Mouse (Mus musculus): ENCODE measurements around the gene Tm4sf1. TPM values are rescaled to one million over a fixed set of nuclear protein-coding genes. Genes with fewer than 3 reads are reported as not detected.
A peak's percentile ranks its signal among the peaks of the same experiment; 100 is the strongest.

Tm4sf1 gene
- total RNA-seq (2021), result 10 to 100 TPM; 51.2 to 97.8 TPM
- long read RNA-seq, experiment 1, transcript Tm4sf1-202 (5 exons, 2,855 nt), result major isoform, 25 of 27 reads
- long read RNA-seq, experiment 1, partial matches to known transcripts, result 1 of 27 reads
- long read RNA-seq, experiment 1, other reads (novel, unspliced or antisense), result 0 of 27 reads
- long read RNA-seq, experiment 2, transcript Tm4sf1-202 (5 exons, 2,855 nt), result major isoform, 34 of 35 reads
- long read RNA-seq, experiment 2, partial matches to known transcripts, result 0 of 35 reads
- long read RNA-seq, experiment 2, other reads (novel, unspliced or antisense), result 1 of 35 reads

DNA sequence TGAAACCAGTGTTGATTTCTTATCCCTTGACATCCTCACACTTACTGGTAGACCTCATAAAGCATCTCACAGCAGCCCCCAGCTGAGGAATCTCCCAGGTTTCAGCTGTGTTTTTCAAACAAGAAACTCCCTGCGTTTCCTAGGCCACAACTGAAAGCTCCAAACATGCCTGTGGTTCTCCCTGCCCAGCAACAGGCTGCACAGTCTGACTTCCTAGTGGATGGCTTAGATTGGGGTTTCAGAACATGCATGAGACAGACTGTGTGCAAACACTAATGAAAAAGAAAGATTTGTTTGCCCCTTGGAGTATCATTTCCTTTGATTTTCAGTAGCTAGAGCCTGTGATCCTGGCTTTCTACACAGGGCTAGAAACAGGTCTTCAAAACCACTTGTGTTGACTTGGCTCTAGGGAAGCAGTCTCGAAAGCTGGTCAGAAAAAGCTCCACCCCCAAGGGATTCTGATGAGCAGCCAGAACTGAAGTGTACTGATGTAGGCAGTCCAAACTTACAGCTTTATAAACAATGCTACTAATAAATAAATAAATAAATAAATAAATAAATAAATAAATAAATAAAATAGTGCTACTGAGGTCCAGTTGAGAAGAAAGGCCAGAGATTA is at the start of gene Tm4sf1:
Tm4sf1 (minus strand) TSS at position 68 of the 619 bp plus-strand sequence.
- DNase-seq (ENCODE audit: low spot score in 2 of 2), result no peak

DNA sequence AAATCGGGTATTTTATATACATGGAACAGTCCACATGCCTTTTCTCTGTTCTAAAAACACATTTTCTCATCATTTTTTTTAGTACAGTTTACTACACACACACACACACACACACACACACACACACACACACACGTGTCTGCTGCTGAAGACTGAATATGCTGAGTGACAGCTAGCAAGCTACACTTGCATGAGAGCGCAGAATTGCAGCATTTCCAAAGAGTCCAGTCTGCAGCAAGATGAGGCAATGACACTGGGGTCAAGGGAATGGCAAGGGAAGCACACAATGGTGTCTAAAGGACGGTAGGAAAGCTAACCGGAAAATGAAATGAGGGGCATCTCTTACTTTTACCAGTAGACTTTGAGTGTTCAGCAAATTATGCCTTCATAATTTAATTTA is 43.0 kb upstream of the Tm4sf1 start:
- DNase-seq (ENCODE audit: low spot score in 2 of 2), result no peak

GRCm38 (mm10) chr3:57343837-57344607 is 42.2 kb upstream of the Tm4sf1 start:
- no peak for DNase-seq (ENCODE audit: low spot score in 2 of 2)

DNA sequence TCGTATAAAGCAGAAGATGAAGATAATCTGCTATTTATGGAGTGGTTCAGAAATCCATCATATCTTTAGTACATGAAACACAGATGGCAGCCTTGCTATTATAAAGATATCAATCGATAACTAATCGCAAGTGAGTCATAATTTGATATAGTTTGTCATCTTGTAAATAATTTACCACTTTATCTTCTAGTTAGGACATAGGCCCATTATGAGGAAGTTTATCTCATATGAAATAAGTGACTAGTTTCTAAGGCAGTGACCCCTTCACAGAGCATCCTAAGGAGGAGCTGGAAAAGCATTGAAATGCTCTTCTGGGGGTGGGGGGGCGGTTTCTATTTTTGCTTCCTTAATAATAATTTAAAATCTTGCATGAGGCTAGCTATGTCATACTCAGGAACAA is 41.2 kb upstream of the Tm4sf1 start:
- no peak for DNase-seq (ENCODE audit: low spot score in 2 of 2)

GRCm38 (mm10) chr3:57341321-57341720 is 39.5 kb upstream of the Tm4sf1 start:
- no peak for DNase-seq (ENCODE audit: low spot score in 2 of 2)

GRCm38 (mm10) chr3:57335080-57335815 is 33.5 kb upstream of the Tm4sf1 start:
- no peak for DNase-seq (ENCODE audit: low spot score in 2 of 2)

DNA sequence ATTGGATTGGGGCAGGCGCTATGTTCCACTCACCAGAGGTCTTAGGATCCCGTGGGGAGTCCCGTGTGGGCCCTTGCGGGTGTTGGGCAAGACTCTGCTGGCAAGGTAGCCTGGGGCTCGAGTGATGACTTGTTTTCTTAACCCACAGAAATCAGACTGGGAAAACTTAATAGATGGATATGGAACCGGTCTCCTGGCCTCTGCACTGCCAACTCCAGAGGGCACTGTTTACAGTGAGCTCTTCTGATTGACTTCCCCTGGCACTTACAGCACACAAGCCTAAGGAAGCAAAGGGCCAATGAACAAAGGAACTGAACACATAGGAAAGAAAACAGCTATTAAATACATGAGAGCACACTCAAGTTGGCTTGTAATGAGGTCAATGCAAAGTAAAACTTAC is 26.2 kb upstream of the Tm4sf1 start:
- DNase-seq (ENCODE audit: low spot score in 2 of 2), result no peak

DNA sequence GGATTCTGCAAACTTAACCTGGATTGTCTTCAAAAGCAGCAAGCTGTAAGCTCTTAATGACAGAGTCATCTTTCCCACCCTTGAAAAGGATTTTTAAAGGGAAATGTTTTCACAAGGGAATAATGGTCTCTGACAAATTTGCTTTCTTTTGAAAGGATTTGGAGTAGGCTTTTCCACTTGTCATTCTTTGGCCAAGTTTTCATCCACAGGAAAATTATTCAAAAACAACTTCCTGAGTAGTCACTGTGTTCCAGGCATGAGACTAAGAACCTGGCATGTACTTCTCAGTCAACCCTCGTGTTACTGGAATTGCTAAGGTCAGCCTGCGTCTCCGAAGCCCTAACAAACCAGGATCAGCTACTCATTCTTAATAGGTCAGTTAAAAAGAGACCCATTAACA is 5.3 kb upstream of the Tm4sf1 start:
- DNase-seq (ENCODE audit: low spot score in 2 of 2), result no peak

GRCm38 (mm10) chr3:57305564-57305963 is 3.8 kb upstream of the Tm4sf1 start:
- DNase-seq (ENCODE audit: low spot score in 2 of 2), result no peak

DNA sequence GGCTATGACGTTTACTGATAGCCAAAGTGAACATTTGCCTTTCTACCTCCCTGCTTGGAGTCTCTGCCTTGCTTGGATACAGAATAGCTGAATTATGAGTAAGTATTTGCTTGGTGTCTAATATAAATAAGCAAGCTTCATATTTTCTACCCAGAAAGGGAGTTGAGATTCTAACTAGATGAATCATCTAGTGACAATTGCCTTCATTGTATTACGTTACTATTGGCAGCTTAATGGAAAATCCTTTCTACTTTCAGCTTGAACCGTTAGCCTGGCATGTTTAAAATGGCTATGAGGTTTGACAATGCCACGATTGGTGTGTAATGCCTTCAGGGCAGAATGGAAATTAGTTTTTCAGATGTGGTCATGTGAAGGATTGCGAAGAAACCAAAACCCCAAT is 2.7 kb upstream of the Tm4sf1 start:
- no peak for DNase-seq (ENCODE audit: low spot score in 2 of 2)

GRCm38 (mm10) chr3:57304050-57304449 is 2.3 kb upstream of the Tm4sf1 start:
- DNase-seq (ENCODE audit: low spot score in 2 of 2), result no peak

- DNase-seq (ENCODE audit: low spot score in 2 of 2), result no peak
These were observed 1.7 kb upstream of the Tm4sf1 start for GRCm38 (mm10) chr3:57303486-57303885.

DNA sequence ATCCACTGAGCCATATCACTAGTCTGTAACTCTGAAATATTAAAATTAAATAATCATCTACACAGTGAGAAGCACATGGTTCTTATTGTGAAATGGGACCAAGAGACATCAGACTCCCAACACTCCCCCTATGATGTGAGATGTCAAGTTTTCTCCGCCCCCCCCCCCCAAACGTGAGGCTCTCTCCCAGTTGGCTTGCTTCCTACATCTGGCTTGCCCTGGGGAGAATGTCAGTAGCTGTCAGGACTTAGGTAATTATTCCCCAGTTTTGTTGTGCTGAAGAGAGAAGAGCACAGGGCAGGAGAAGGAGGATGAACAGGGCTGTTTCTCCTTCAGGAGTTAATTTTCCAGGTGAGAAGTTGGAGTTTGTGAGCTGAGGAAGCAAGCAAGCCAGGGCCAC is 1.1 kb upstream of the Tm4sf1 start:
- DNase-seq (ENCODE audit: low spot score in 2 of 2), result no peak

- no peak for DNase-seq (ENCODE audit: low spot score in 2 of 2)
These were observed 422 bp downstream of the Tm4sf1 start for GRCm38 (mm10) chr3:57301366-57301765.

- DNase-seq (ENCODE audit: low spot score in 2 of 2), result no peak
These were observed 3.8 kb downstream of the Tm4sf1 start for GRCm38 (mm10) chr3:57297991-57298390.

DNA sequence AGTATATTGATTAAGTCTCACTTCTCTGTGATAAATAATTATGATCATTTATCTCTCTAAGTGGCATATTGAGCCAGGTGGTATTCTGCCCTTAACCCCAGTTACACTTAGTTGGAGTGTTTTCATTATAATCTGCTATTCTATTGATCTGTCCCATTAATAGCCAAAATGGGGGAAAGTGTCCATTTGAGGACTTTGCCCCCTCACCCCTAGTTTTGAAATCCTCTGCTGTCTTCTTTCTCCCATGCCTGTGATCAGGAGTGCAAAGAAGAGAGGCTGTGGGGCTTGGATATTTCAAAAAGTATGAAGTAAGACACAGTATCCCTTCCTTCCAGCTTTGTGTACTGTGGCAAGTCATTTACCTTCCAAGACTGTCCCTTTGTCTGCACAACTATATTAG is 5.2 kb downstream of the Tm4sf1 start:
- no peak for DNase-seq (ENCODE audit: low spot score in 2 of 2)

DNA sequence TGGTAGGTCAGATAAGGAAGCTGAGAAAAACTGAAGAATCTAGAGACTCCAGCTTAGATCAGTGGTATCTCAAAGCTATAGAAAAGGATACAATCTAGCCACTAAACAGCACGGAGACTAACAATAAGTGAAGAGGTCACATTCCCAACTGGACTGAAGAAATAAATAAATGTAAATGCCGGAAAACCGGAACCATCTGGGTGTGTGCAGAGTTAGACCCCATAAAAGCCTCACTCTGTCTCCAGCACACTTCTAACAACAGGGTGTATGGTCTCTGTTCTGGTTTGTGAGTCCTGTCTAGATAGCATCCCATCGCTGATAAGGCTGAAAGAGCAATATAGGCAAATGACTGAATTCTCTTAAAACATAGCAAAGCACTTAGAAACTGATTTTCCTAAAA is 6.2 kb downstream of the Tm4sf1 start:
- DNase-seq (ENCODE audit: low spot score in 2 of 2), result no peak

DNA sequence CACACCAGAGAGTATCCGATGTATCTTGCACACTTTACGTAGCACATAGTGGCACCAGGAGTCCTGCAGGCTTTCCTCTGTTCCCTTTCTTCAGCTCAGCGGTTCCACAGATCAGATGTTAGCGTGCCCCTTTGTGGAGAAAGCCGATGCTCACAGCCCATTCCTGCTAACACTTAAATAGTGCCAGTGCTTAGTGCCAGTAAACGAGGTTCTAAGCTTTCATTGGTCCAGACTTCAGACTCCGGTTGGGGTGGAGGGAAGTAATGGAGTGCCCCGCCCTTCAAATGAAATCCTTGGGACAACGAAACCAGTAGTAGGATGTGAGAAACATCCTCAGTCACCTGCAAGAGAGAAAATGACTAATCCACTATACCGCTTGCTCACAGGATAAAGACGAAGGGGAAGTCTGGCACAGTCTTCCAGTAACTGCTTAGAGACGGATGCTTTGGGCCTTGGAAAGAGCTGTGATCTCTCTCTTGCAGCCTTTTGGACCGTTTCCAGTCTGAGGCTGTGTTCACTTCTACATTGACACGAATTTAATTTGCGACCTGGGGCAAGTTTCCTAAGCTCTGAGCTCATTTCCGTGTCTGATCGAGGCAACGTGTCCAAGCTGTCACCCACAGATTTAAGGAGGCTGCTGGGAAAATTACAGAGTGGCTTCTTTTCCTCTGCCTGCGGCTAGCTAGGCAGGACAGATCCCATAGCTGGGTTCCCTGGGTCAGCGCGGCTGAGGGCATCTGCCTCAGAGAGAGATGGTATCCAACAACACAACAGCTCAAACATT is 6.9 kb downstream of the Tm4sf1 start:
- DNase-seq (ENCODE audit: low spot score in 2 of 2), result peak; percentile 24 to 39

- DNase-seq (ENCODE audit: low spot score in 2 of 2), result no peak
These were observed 7.9 kb downstream of the Tm4sf1 start for GRCm38 (mm10) chr3:57293925-57294324.

DNA sequence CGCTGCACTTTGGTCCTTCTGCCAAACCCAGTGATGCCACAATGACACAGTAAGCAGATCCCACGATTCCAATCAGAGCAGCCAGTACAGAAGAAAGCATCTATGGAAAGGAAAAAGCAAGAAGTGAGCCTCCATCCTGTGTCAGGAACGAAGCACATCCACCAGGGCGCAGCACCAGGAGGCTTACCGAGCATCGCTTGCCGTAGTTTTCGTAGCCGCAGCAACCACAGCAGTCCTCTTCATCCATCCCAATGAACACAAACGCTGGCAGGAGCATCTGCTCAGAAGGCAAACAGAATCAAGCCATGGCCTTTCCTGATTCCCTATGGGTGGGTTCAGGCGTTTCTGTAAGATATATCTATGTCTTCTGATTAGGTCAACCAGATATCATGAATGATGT is 9.0 kb downstream of the Tm4sf1 start:
- DNase-seq (ENCODE audit: low spot score in 2 of 2), result no peak
